Mouse (Mus musculus) olfactory bulb, adult 2 months (tissue): ENCODE results near the gene Ndufb6.

ENCODE experiments used
- CTCF ChIP-seq: fragments of 200-500 bp; IDR thresholded peaks from 2 replicates; pipeline ENCODE4 v1.5.1; 2012; ENCODE audit warnings: low read depth, mild to moderate bottlenecking, low read length, moderate library complexity; ENCODE audit not compliant: insufficient read depth
- POLR2A ChIP-seq: fragments of 200-500 bp; IDR thresholded peaks from 2 replicates; pipeline ENCODE4 v1.6.1; 2012; ENCODE audit warnings: mild to moderate bottlenecking, low read depth, low read length, moderate library complexity; ENCODE audit not compliant: insufficient read depth

- TF ChIP-seq CTCF (no peak), POLR2A (no peak; the same call in 1 of the 2 replicates)
These were observed 10.9 kb downstream of the Ndufb6 start for GRCm38 (mm10) chr4:40268204-40268813.
